Mouse (Mus musculus) bone marrow, adult 2 months (tissue): ENCODE results near the gene L3mbtl4.

Source experiments
- CTCF ChIP-seq: fragments of 200-500 bp; IDR thresholded peaks from 2 replicates; pipeline ENCODE4 v1.5.1; 2011; ENCODE audit warnings: low read length, control low read depth; ENCODE audit not compliant: control insufficient read depth, insufficient read depth
- POLR2A ChIP-seq: fragments of 200-500 bp; IDR thresholded peaks from 2 replicates; pipeline ENCODE4 v1.6.1; 2011; ENCODE audit warnings: low read depth, mild to moderate bottlenecking, control low read depth, low read length, borderline replicate concordance; ENCODE audit not compliant: control insufficient read depth

DNA sequence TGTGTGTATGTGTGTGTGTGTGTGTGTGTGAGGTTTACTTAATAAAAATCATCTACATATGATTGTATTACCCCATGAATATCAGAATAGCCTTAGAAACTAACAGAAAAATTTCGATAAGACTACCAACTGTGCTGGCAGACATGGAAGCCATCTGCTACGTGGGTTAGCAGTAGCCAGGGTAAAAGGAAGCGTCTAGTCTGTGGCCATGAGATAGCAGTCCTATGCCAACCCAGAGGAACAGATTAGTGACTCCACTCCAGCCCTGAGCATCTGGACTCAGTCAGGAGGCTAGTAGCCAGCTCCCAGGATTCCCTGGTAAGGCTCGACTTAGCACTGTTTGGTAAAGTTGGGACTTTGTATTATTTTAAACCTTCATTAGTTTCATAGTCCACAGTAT, 329.1 kb downstream of the L3mbtl4 start:
- TF ChIP-seq CTCF (no peak), POLR2A (no peak)
